Mouse (Mus musculus) stomach, embryonic 14.5 days (tissue): ENCODE data around the gene Gp9. TPM values are rescaled to one million over a fixed set of nuclear protein-coding genes. Genes with fewer than 3 reads are reported as not detected.
A peak's percentile ranks its signal among the peaks of the same experiment; 100 is the strongest.
"Not testable (repeated sequence)": the region's sequence is repeated elsewhere in the genome, so short reads cannot be mapped to it uniquely, and the experiment has no call there.

ENCODE experiments used
- ATAC-seq: fragments of 200-750 bp; cut with Nextera tagmentation; 2 replicates; pipeline ENCODE4 v1.8.0; 2017; ENCODE audit warnings: low read depth, moderate TSS enrichment; ENCODE audit not compliant: insufficient number of reproducible peaks, insufficient read depth, low FRiP score
- H3K27ac ChIP-seq: fragments of 300-500 bp; sonication (generic); 2 replicates; pipeline ENCODE4 v1.5.1; 2014; ENCODE audit warnings: mild to moderate bottlenecking, low read length, moderate library complexity, mixed read lengths
- H3K27me3 ChIP-seq: fragments of 300-500 bp; sonication (generic); 2 replicates; pipeline ENCODE4 v1.6.1; 2014; ENCODE audit warnings: low read length, control low read depth, mixed read lengths; ENCODE audit not compliant: control insufficient read depth, insufficient read depth
- H3K36me3 ChIP-seq: fragments of 300-500 bp; sonication (generic); 2 replicates; pipeline ENCODE4 v1.6.1; 2014; ENCODE audit warnings: mild to moderate bottlenecking, control low read depth, low read length, moderate library complexity, mixed read lengths; ENCODE audit not compliant: control insufficient read depth, insufficient read depth
- H3K4me1 ChIP-seq: fragments of 300-500 bp; sonication (generic); 2 replicates; pipeline ENCODE4 v1.6.1; 2014; ENCODE audit warnings: low read length, control low read depth, mixed read lengths; ENCODE audit not compliant: control insufficient read depth, insufficient read depth
- H3K4me2 ChIP-seq: fragments of 300-500 bp; sonication (generic); replicated peaks from 2 replicates; pipeline ENCODE4 v1.6.1; 2014; ENCODE audit warnings: low read depth, low read length, control low read depth
- H3K4me3 ChIP-seq: fragments of 300-500 bp; sonication (generic); 2 replicates; pipeline ENCODE4 v1.5.1; 2014; ENCODE audit warnings: low read depth, low read length, control low read depth
- H3K9ac ChIP-seq: fragments of 300-500 bp; sonication (generic); replicated peaks from 2 replicates; pipeline ENCODE4 v1.6.1; 2014; ENCODE audit warnings: low read depth, mild to moderate bottlenecking, control low read depth, low read length, moderate library complexity, mixed read lengths
- H3K9me3 ChIP-seq: fragments of 300-500 bp; sonication (generic); 2 replicates; pipeline ENCODE4 v1.6.1; 2016; ENCODE audit warnings: low read depth, low read length, control low read depth; ENCODE audit not compliant: control insufficient read depth
- WGBS: fragments of 180-500 bp; shearing (Covaris S2); extraction: QIAGEN DNeasy Blood & Tissue Kit; methylation state at CpG from one replicate; pipeline ENCODE4 v1.1.7; 2014; 5-methylcytosine and 5-hydroxymethylcytosine counted together
- polyA plus RNA-seq: library from polyadenylated mRNA; unstranded; fragments of >200 nt; fragmentation: Nextera tagmentation; extraction: Ambion mirVana; gene quantifications from 2 replicates; pipeline ENCODE4 v1.2.1, GENCODE M21; 2014

Gene Gp9
- polyA plus RNA-seq, 1 experiment from 2014 or later = 0.68 TPM

- no peak overlapping the region for H3K4me3 ChIP-seq
- no peak overlapping the region for H3K4me2 ChIP-seq
- no peaks in the 10 kb centered on the region for H3K27me3 ChIP-seq
- no peaks in the 10 kb centered on the region for H3K9me3 ChIP-seq
- no peaks in the 10 kb centered on the region for H3K4me1 ChIP-seq
- WGBS = 61% methylated on average over 3 of the region's 3 CpGs
- ATAC-seq = no peak
- H3K36me3 ChIP-seq = no peaks in the 10 kb centered on the region
- H3K9ac ChIP-seq = no peak overlapping the region
- H3K27ac ChIP-seq = no peak overlapping the region
These were observed 18.5 kb upstream of the Gp9 start for GRCm38 (mm10) chr6:87759404-87759803.

- WGBS = 39% methylated on average over 3 of the region's 3 CpGs
- no peaks in the 10 kb centered on the region for H3K36me3 ChIP-seq
- ATAC-seq = no peak
- no peak overlapping the region for H3K9ac ChIP-seq
- H3K27ac ChIP-seq = no peak overlapping the region
- H3K4me1 ChIP-seq = no peaks in the 10 kb centered on the region
- no peak overlapping the region for H3K4me3 ChIP-seq
- no peak overlapping the region for H3K4me2 ChIP-seq
- H3K9me3 ChIP-seq = no peaks in the 10 kb centered on the region
- H3K27me3 ChIP-seq = no peaks in the 10 kb centered on the region
These were observed 18.0 kb upstream of the Gp9 start for GRCm38 (mm10) chr6:87759850-87760249.

GRCm38 (mm10) chr6:87762161-87762560 is 15.7 kb upstream of the Gp9 start:
- Histone ChIP-seq H3K36me3 (no peaks in the 10 kb centered on the region), H3K4me1 (no peaks in the 10 kb centered on the region), H3K4me3 (no peak overlapping the region), H3K27ac (no peak overlapping the region), H3K9ac (no peak overlapping the region), H3K9me3 (no peaks in the 10 kb centered on the region), H3K27me3 (no peaks in the 10 kb centered on the region), H3K4me2 (no peak overlapping the region)
- no peak for ATAC-seq
- WGBS = 81% methylated on average over 5 of the region's 5 CpGs

GRCm38 (mm10) chr6:87763376-87764280 is 14.2 kb upstream of the Gp9 start:
- H3K9ac ChIP-seq = no peak overlapping the region
- H3K4me3 ChIP-seq = no peak overlapping the region
- H3K27me3 ChIP-seq = no peaks in the 10 kb centered on the region
- H3K36me3 ChIP-seq = no peaks in the 10 kb centered on the region
- H3K4me2 ChIP-seq = no peak overlapping the region
- H3K4me1 ChIP-seq = no peaks in the 10 kb centered on the region
- H3K9me3 ChIP-seq = no peaks in the 10 kb centered on the region
- ATAC-seq = peak; percentile 61; the same call in 1 of the 2 replicates
- 65% methylated on average over 4 of the region's 4 CpGs for WGBS
- no peak overlapping the region for H3K27ac ChIP-seq

- H3K27me3 ChIP-seq, H3K27ac ChIP-seq, H3K4me1 ChIP-seq, H3K4me3 ChIP-seq, H3K9me3 ChIP-seq, H3K36me3 ChIP-seq, H3K9ac ChIP-seq, ATAC-seq, H3K4me2 ChIP-seq: not testable (repeated sequence)
- 91% methylated on average over 2 of the region's 2 CpGs for WGBS
These were observed 13.6 kb upstream of the Gp9 start for GRCm38 (mm10) chr6:87764296-87764695.

- 54% methylated on average over 8 of the region's 8 CpGs for WGBS
- no peak for ATAC-seq
- no peaks in the 10 kb centered on the region for H3K36me3 ChIP-seq
These were observed 7.2 kb upstream of the Gp9 start for GRCm38 (mm10) chr6:87770626-87771025.

GRCm38 (mm10) chr6:87774466-87774865 is 3.4 kb upstream of the Gp9 start:
- Histone ChIP-seq H3K9ac (no peak overlapping the region), H3K27ac (no peak overlapping the region), H3K36me3 (no peaks in the 10 kb centered on the region), H3K4me2 (no peak overlapping the region), H3K4me3 (no peak overlapping the region), H3K27me3 (no peaks in the 10 kb centered on the region), H3K9me3 (no peaks in the 10 kb centered on the region), H3K4me1 (no peaks in the 10 kb centered on the region)
- 57% methylated on average over 1 of the region's 1 CpGs for WGBS
- ATAC-seq = no peak

More at GRCm38 (mm10) chr6:87770626-87771025, 7.2 kb upstream of the Gp9 start:
- no peaks in the 10 kb centered on the region for H3K9me3 ChIP-seq
- no peaks in the 10 kb centered on the region for H3K4me1 ChIP-seq
- no peak overlapping the region for H3K9ac ChIP-seq
- no peak overlapping the region for H3K27ac ChIP-seq
- H3K4me2 ChIP-seq = no peak overlapping the region
- no peaks in the 10 kb centered on the region for H3K27me3 ChIP-seq
- no peak overlapping the region for H3K4me3 ChIP-seq

- no peaks in the 10 kb centered on the region for H3K4me1 ChIP-seq
- no peak for ATAC-seq
- no peak overlapping the region for H3K4me2 ChIP-seq
- no peaks in the 10 kb centered on the region for H3K9me3 ChIP-seq
- 81% methylated on average over 9 of the region's 9 CpGs for WGBS
- H3K27me3 ChIP-seq = no peaks in the 10 kb centered on the region
- H3K36me3 ChIP-seq = no peaks in the 10 kb centered on the region
- no peak overlapping the region for H3K9ac ChIP-seq
- no peak overlapping the region for H3K27ac ChIP-seq
- no peak overlapping the region for H3K4me3 ChIP-seq
These were observed 3.0 kb upstream of the Gp9 start for GRCm38 (mm10) chr6:87774909-87775308.
